Mouse (Mus musculus): Measurements from ENCODE around the gene Tspan8.
"Not testable (repeated sequence)": the region's sequence is repeated elsewhere in the genome, so short reads cannot be mapped to it uniquely, and the experiment has no call there.

The Tspan8 gene

GRCm38 (mm10) chr10:115816511-115816910 is at the start of gene Tspan8:
Gene Tspan8 (plus strand): TSS chr10:115816832.
- no peak for DNase-seq

DNA sequence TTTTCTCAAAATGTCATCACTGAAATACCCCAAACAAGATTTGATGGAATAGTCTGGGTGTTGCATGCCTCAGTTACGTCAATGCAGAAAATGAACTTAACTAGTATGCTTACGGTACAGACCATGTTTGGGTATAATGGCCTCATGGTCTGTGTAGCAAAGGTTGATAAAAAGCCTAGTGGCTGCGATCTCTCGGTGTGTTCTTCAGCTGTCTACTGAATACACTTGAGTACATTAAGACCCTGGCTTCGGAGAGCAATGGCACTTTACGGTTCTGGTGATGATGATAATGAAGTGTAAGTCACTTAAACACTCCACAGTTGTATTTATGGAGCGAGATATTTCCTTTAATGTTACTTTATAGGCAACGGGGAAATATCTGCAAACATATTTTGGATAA is 46.6 kb upstream of the Tspan8 start:
- DNase-seq, result no peak

DNA sequence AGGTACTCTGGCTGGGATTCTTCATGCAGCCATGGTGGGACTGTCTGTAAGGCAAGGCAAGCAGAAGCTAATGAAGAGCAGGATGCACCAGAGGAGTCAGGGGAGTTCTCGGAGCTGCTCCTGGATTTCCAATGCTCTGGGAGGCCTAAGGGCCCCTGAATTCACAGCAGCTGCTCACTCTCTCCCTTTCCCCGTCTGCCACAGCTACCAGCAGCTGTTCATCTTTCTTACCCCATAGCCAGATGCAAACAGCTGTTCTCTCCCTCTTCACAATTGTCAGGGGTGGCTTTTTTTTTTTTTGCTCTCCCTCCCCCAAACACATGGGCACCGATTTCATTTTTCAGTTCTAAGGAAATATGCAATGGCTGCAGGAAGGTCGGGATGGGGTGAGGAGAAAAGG is 42.2 kb upstream of the Tspan8 start:
- DNase-seq, result peak; percentile 58

- DNase-seq, result peak; percentile 55
Measured at GRCm38 (mm10) chr10:115775945-115776905, 40.4 kb upstream of the Tspan8 start.

GRCm38 (mm10) chr10:115777366-115777765 is 39.3 kb upstream of the Tspan8 start:
- DNase-seq, result no peak

DNA sequence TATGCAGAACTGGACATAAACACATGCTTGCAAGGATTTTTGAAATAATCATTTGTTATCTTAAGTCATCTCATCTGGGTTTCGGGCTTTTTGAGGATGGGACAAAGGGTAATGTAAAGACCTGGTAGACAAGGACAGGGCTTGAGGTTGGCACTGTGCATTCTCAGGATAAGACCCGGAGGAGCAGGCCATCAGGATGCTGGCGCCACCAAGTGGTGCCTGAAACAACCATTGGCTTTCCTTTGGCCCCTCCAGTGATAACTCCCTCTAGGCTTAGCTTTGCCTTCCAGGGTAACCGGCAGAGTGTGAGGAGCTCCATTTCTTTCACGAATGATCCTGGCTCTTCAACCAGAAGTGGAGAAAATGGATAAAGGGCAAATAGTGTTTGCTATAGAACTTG is 38.0 kb upstream of the Tspan8 start:
- peak; percentile 51 for DNase-seq

DNA sequence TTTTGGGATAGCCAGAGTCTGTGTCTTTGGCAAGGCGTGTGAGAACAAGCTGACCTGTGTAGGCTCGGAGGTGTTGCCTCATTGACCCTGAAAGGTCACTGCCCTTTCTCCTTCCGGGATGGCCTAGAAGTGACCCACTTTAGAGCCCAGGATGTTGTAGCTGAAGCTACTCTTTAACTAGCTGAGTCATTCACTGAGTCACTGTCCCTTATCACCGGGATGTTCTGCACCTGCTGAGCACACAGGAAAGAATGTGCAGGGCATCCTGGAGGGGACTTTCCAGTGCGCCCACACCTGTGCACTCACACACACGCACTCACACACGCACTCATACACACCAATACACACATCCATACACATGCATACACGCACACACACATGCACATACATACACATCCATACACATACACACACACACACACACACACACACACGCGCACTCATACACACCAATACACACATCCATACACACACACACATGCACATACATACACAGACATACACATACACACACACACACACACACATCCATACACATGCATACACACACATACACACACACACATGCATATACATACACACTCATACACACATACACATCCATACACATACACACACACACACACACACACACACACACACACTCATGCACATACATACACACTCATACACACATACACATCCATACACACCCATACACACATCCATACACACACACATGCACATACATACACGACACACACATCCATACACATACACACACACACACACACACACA is 36.2 kb upstream of the Tspan8 start:
- DNase-seq, result no peak

- no peak for DNase-seq
Measured at GRCm38 (mm10) chr10:115783232-115783631, 33.4 kb upstream of the Tspan8 start.

DNA sequence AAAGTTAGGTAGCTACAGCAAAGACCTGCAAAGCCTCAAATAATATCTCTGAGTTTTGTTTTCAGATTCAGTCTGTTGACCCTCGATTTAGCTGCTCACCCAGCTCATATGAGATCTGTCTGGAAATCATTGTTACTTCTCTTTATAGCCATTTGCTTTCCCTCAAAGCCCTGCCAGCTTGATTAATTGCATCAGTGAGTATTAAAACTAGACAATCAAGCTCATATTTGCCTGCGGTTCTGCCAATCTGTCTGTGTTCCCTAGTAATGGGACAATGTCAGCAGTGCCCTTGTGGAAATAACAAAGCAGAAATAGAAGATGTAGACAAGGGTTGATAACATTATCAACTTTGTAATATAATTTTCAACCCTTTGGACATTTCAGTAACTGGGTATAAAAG is 25.8 kb upstream of the Tspan8 start:
- no peak for DNase-seq

- no peak for DNase-seq
Measured at GRCm38 (mm10) chr10:115796072-115796788, 20.4 kb upstream of the Tspan8 start.

GRCm38 (mm10) chr10:115801464-115801863 is 15.2 kb upstream of the Tspan8 start:
- DNase-seq, result peak; percentile 21

- DNase-seq, result not testable (repeated sequence)
Measured at GRCm38 (mm10) chr10:115803013-115803412, 13.6 kb upstream of the Tspan8 start.

DNA sequence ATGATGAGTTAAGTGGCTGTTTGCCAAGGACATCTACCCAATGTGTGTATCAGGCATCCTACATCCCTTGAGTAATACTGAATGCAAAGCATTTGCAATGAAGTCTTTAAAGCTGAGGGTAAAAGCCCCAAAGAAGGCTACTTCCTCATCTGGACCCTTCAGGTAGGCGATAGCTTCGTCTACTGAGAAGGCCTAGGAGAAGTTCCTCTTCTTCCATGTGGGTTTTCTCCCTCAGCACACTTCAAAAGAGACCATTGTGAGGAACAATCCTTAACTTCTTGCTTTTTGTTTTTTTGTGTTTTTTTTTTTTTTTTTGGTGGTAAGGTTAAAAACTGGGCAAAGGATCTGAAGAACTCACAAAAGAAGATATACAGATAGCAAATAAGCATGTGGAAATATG is 12.9 kb upstream of the Tspan8 start:
- DNase-seq, result no peak

GRCm38 (mm10) chr10:115805987-115806386 is 10.6 kb upstream of the Tspan8 start:
- no peak for DNase-seq

GRCm38 (mm10) chr10:115809169-115809568 is 7.5 kb upstream of the Tspan8 start:
- peak; percentile 55 for DNase-seq

DNA sequence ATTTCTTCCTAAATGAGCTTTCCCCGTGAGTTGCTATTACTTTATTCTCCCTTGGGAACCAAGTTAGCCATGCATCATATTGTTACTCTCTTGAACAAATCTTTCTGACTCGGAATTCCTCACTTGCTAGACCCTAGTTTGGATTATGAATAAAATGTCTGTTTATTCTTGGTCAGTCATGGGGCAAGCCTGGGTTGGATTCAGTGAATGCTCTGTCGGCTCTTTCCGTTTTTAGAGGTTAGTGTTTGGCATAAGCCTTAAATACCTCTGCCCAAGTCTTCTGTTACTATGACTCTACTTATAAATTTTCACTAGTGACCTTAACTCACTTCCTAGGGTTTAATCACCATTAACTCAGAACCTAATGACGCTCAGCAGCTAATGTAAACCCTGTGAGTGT is 5.1 kb upstream of the Tspan8 start:
- no peak for DNase-seq

DNA sequence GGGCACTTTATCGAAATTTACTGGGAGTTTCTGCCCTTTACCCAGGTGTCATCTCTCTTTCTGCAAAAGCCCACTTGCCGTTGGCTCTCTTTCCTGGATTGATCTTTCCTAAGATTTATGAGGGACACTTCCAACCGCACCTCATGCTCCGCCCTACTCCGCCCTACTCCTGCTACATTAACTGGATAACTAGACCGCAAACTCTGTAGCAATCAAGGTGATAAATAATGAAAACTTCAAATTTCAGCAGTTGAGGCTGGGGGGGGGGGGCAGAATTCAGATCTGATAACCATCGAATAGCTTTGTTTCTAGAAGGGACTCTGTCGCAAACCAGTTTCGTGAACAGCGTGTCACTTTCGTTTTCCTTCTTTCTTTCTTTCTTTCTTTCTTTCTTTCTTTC is 1.8 kb upstream of the Tspan8 start:
- DNase-seq, result no peak

GRCm38 (mm10) chr10:115817056-115817724 is 558 bp downstream of the Tspan8 start:
- DNase-seq, result peak; percentile 25

GRCm38 (mm10) chr10:115825289-115825688 is 8.7 kb downstream of the Tspan8 start:
- DNase-seq, result no peak

GRCm38 (mm10) chr10:115828872-115829271 is 12.2 kb downstream of the Tspan8 start:
- no peak for DNase-seq

GRCm38 (mm10) chr10:115829696-115830095 is 13.1 kb downstream of the Tspan8 start:
- DNase-seq, result no peak

- no peak for DNase-seq
Measured at GRCm38 (mm10) chr10:115830726-115831125, 14.1 kb downstream of the Tspan8 start.

DNA sequence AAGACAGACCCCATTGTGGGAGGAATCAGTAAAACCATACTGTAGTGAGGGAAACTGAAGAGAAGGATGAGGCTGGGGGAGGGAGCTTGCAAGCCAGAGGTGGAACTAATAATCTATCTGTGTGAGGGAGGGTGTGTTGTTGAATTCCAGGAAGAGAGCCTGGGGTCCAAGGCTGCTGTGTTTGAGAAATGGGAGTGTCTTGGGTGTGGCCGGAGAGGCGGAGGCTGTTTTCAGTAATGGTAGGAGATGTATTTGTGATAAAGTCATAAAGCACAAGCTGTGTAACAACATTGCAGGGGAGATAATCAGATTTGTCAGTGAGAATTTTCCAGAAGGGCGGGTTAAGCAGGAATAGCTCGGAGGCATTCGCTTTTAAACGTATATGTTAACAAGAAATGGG is 17.4 kb downstream of the Tspan8 start:
- no peak for DNase-seq

All from kidney, postnatal 10 days (tissue).